Mouse (Mus musculus) liver, embryonic 16.5 days (tissue): ENCODE measurements around the gene Slc39a11. TPM values are rescaled to one million over a fixed set of nuclear protein-coding genes. Genes with fewer than 3 reads are reported as not detected.

ENCODE experiments used
- ATAC-seq: fragments of 200-750 bp; cut with Nextera tagmentation; 2 replicates; pipeline ENCODE4 v1.8.0; 2017; ENCODE audit warnings: low read depth, mild to moderate bottlenecking, moderate number of reproducible peaks, moderate library complexity
- H3K27ac ChIP-seq: fragments of 300-500 bp; sonication (generic); 2 replicates; pipeline ENCODE4 v1.5.1; 2014; ENCODE audit warnings: mild to moderate bottlenecking, low read length
- H3K27me3 ChIP-seq: fragments of 300-500 bp; sonication (generic); 2 replicates; pipeline ENCODE4 v1.6.1; 2014; ENCODE audit warnings: low read depth, low read length, mixed read lengths; ENCODE audit not compliant: control insufficient read depth, insufficient read depth
- H3K36me3 ChIP-seq: fragments of 300-500 bp; sonication (generic); 2 replicates; pipeline ENCODE4 v1.6.1; 2014; ENCODE audit warnings: mild to moderate bottlenecking; ENCODE audit not compliant: control insufficient read depth, insufficient read depth
- H3K4me1 ChIP-seq: fragments of 300-500 bp; sonication (generic); 2 replicates; pipeline ENCODE4 v1.6.1; 2014; ENCODE audit warnings: low read depth, low read length, mixed read lengths; ENCODE audit not compliant: control insufficient read depth
- H3K4me2 ChIP-seq: fragments of 300-500 bp; sonication (generic); 2 replicates; pipeline ENCODE4 v1.6.1; 2014; ENCODE audit warnings: low read depth, low read length, mixed read lengths
- H3K4me3 ChIP-seq: fragments of 300-500 bp; sonication (generic); 2 replicates; pipeline ENCODE4 v1.5.1; 2014; ENCODE audit warnings: low read depth, mild to moderate bottlenecking, low read length
- H3K9ac ChIP-seq: fragments of 300-500 bp; sonication (generic); 2 replicates; pipeline ENCODE4 v1.6.1; 2014; ENCODE audit warnings: low read depth, low read length
- H3K9me3 ChIP-seq: fragments of 300-500 bp; sonication (generic); replicated peaks from 2 replicates; pipeline ENCODE4 v1.6.1; 2016; ENCODE audit warnings: low read length; ENCODE audit not compliant: control insufficient read depth
- WGBS: fragments of 180-500 bp; shearing (Covaris S2); extraction: QIAGEN DNeasy Blood & Tissue Kit; methylation state at CpG from one replicate; pipeline ENCODE4 v1.1.7; 2014; ENCODE audit not compliant: insufficient replicate concordance; 5-methylcytosine and 5-hydroxymethylcytosine counted together
- polyA plus RNA-seq: library from polyadenylated mRNA; unstranded; fragments of >200 nt; fragmentation: Nextera tagmentation; extraction: Ambion mirVana; gene quantifications from 2 replicates; pipeline ENCODE4 v1.2.1, GENCODE M21; 2015

Slc39a11 gene
- polyA plus RNA-seq, 1 experiment from 2014 or later, result 14.1 TPM

- 91% methylated on average over 2 of the region's 2 CpGs for WGBS
- no peak overlapping the region for H3K4me2 ChIP-seq
- no peaks in the 10 kb centered on the region for H3K27me3 ChIP-seq
- H3K4me1 ChIP-seq, result peaks cover 32% of the 10 kb centered on the region
- H3K9ac ChIP-seq, result no peak overlapping the region
- ATAC-seq, result no peak
- H3K9me3 ChIP-seq, result no peaks in the 10 kb centered on the region
- peaks cover 48% of the 10 kb centered on the region for H3K36me3 ChIP-seq
- no peak overlapping the region for H3K4me3 ChIP-seq
- H3K27ac ChIP-seq, result no peak overlapping the region
These were observed 27.0 kb upstream of the Slc39a11 start for GRCm38 (mm10) chr11:113676847-113677246.

GRCm38 (mm10) chr11:113674595-113674994 lies 24.7 kb upstream of the Slc39a11 start:
- no peak overlapping the region for H3K27ac ChIP-seq
- ATAC-seq, result no peak
- WGBS, result 90% methylated on average over 5 of the region's 5 CpGs
- H3K9me3 ChIP-seq, result no peaks in the 10 kb centered on the region
- H3K4me2 ChIP-seq, result no peak overlapping the region
- peaks cover 55% of the 10 kb centered on the region for H3K36me3 ChIP-seq
- H3K27me3 ChIP-seq, result no peaks in the 10 kb centered on the region
- no peak overlapping the region for H3K4me3 ChIP-seq
- peaks cover 19% of the 10 kb centered on the region for H3K4me1 ChIP-seq
- H3K9ac ChIP-seq, result no peak overlapping the region

- peaks cover 62% of the 10 kb centered on the region for H3K36me3 ChIP-seq
- H3K4me3 ChIP-seq, result no peak overlapping the region
- no peaks in the 10 kb centered on the region for H3K9me3 ChIP-seq
- no peaks in the 10 kb centered on the region for H3K27me3 ChIP-seq
- no peak overlapping the region for H3K9ac ChIP-seq
- peaks cover 22% of the 10 kb centered on the region for H3K4me1 ChIP-seq
- no peak for ATAC-seq
- no peak overlapping the region for H3K4me2 ChIP-seq
- H3K27ac ChIP-seq, result no peak overlapping the region
- 91% methylated on average over 4 of the region's 4 CpGs for WGBS
These were observed 23.7 kb upstream of the Slc39a11 start for GRCm38 (mm10) chr11:113673614-113674013.

GRCm38 (mm10) chr11:113669711-113670110 lies 19.8 kb upstream of the Slc39a11 start:
- Histone ChIP-seq H3K27ac (no peak overlapping the region), H3K9ac (no peak overlapping the region), H3K9me3 (no peaks in the 10 kb centered on the region), H3K27me3 (no peaks in the 10 kb centered on the region), H3K36me3 (peaks cover 50% of the 10 kb centered on the region), H3K4me2 (no peak overlapping the region), H3K4me1 (peaks cover 44% of the 10 kb centered on the region), H3K4me3 (no peak overlapping the region)
- ATAC-seq, result 0 out of 2 replicates have a peak, but pooled peaks have one; percentile 22
- 28% methylated on average over 4 of the region's 4 CpGs for WGBS

GRCm38 (mm10) chr11:113668857-113669256 lies 19.0 kb upstream of the Slc39a11 start:
- 0 out of 2 replicates have a peak overlapping the region, but pooled peaks have one; percentile 13 for H3K27ac ChIP-seq

GRCm38 (mm10) chr11:113667704-113668103 lies 17.8 kb upstream of the Slc39a11 start:
- Histone ChIP-seq H3K27me3 (no peaks in the 10 kb centered on the region), H3K4me2 (no peak overlapping the region), H3K9ac (peak overlapping the region; percentile 11; the same call in 1 of the 2 replicates), H3K4me3 (no peak overlapping the region), H3K27ac (peak overlapping the region; percentile 34), H3K36me3 (peaks cover 47% of the 10 kb centered on the region), H3K9me3 (no peaks in the 10 kb centered on the region), H3K4me1 (peaks cover 44% of the 10 kb centered on the region)
- no peak for ATAC-seq
- 72% methylated on average over 4 of the region's 4 CpGs for WGBS

More at GRCm38 (mm10) chr11:113668857-113669256, 19.0 kb upstream of the Slc39a11 start:
- H3K4me1 ChIP-seq, result peaks cover 44% of the 10 kb centered on the region
- WGBS, result 69% methylated on average over 5 of the region's 5 CpGs
- H3K4me2 ChIP-seq, result no peak overlapping the region
- no peak overlapping the region for H3K4me3 ChIP-seq
- H3K9me3 ChIP-seq, result no peaks in the 10 kb centered on the region
- no peak for ATAC-seq
- no peaks in the 10 kb centered on the region for H3K27me3 ChIP-seq
- H3K36me3 ChIP-seq, result peaks cover 47% of the 10 kb centered on the region
- no peak overlapping the region for H3K9ac ChIP-seq

- no peak for ATAC-seq
- 70% methylated on average over 2 of the region's 2 CpGs for WGBS
- Histone ChIP-seq H3K9ac (no peak overlapping the region), H3K27ac (peak overlapping the region; percentile 79), H3K4me1 (peaks cover 44% of the 10 kb centered on the region), H3K9me3 (no peaks in the 10 kb centered on the region), H3K4me3 (no peak overlapping the region), H3K27me3 (no peaks in the 10 kb centered on the region), H3K36me3 (peaks cover 46% of the 10 kb centered on the region), H3K4me2 (peak overlapping the region; percentile 45; the same call in 1 of the 2 replicates)
These were observed 17.2 kb upstream of the Slc39a11 start for GRCm38 (mm10) chr11:113667122-113667521.

GRCm38 (mm10) chr11:113666648-113667047 lies 16.8 kb upstream of the Slc39a11 start:
- Histone ChIP-seq H3K36me3 (peaks cover 50% of the 10 kb centered on the region), H3K4me2 (peak overlapping the region; percentile 45), H3K4me1 (peaks cover 44% of the 10 kb centered on the region), H3K9me3 (no peaks in the 10 kb centered on the region), H3K27ac (peak overlapping the region; percentile 79), H3K27me3 (no peaks in the 10 kb centered on the region), H3K4me3 (peak overlapping the region; percentile 14; the same call in 1 of the 2 replicates), H3K9ac (peak overlapping the region; percentile 44; the same call in 1 of the 2 replicates)
- WGBS, result 29% methylated on average over 10 of the region's 10 CpGs
- ATAC-seq, result peak; percentile 52

- 41% methylated on average over 6 of the region's 6 CpGs for WGBS
- H3K27ac ChIP-seq, result peak overlapping the region; percentile 79
- peaks cover 44% of the 10 kb centered on the region for H3K4me1 ChIP-seq
- H3K9ac ChIP-seq, result no peak overlapping the region
- H3K4me3 ChIP-seq, result no peak overlapping the region
- ATAC-seq, result peak; percentile 68
- peaks cover 54% of the 10 kb centered on the region for H3K36me3 ChIP-seq
- no peaks in the 10 kb centered on the region for H3K27me3 ChIP-seq
- no peaks in the 10 kb centered on the region for H3K9me3 ChIP-seq
- H3K4me2 ChIP-seq, result peak overlapping the region; percentile 45
These were observed 16.3 kb upstream of the Slc39a11 start for GRCm38 (mm10) chr11:113666205-113666604.
